Mouse (Mus musculus): ENCODE measurements around the gene Clnk.

The Clnk gene

DNA sequence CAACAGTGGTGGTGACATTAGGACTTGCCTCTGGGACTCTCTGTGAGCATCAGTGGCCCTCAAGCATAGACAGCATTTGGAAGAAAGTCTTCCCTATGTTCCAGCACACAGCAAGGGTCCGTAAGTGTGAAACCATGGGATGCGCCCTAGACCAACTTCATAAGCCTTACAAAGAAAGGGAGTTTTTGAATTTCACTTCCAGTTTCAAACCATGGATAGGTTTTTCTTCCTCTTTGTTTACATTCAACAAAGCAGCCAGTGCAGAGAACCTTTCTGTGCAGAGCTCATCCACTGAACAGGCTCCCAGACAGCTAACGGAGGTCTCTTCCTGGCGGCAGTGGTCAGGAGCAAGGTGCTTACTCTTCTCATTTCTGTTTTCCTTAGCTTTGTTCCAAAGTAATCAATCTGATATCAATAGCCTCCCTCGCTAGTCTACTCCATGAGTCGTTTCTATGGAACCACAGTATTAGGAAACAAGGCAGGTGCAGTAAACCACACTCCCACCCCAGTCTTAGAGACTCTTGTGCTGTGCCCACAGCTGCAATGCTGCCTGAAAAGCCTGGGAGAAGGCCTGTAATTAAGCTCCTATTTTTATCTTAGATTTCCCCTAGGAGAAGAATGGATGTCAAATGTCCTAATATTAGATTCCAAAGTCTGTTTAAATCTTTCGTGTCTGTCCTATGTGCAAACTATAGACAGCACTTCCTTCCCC, 169.1 kb downstream of the Clnk start:
- DNase-seq = no peak

DNA sequence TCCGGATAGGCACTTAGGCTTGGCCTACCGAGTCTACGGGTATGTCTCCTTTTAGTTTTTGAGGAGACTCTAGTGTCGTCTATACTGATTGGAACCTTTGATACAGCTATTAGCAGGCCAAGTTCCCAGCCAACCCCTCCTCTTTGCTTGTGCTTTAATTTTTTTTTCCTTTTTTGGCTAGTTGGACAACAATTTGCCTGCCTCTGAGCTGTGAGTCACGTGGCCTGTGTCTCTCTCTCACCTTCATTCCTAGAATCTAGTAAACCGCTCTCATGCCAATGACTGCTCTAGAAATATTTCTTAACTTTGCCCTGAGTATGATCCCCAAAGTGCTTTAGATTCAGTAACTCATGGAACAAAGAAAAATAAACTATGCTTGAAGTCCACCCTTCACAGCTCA, 173.7 kb downstream of the Clnk start:
- no peak for DNase-seq

DNA sequence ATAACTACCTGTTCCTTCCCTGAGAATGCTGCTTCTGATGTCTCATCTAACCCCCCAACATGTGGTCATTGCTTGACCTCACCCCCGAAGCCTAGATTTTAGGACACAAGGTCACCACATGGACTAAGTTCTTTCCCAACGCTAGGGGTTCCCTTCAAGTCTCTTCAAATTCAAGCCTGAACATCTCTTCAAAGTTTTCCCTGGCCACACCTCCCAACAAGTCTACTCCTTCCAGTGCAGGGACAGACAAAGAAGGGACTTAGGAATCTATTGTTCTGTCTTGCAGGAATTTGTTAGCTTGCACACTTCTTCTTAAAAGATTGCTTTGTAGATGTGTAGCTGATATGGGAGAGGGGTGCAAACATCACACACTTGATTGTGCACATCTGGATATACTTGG, 174.5 kb downstream of the Clnk start:
- DNase-seq = no peak

DNA sequence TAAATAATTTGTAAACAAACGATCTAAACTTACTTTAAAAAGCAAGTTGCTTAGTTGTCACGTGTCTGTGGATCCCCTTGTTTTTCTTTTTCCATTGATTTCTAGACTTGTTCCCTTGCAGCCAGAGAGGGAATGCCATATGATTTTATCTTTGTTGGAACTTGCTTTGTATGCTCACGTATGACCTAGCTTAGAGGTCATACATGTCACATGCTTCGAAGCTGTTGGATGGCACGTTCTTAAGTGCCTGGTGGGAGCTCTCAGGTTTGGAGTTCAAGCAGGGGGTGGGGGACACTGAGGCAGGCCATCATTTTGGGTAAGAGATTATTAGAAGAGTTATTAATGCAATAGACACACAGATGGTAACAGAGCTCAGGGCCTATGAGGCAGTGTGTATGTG, 178.1 kb downstream of the Clnk start:
- no peak for DNase-seq

DNA sequence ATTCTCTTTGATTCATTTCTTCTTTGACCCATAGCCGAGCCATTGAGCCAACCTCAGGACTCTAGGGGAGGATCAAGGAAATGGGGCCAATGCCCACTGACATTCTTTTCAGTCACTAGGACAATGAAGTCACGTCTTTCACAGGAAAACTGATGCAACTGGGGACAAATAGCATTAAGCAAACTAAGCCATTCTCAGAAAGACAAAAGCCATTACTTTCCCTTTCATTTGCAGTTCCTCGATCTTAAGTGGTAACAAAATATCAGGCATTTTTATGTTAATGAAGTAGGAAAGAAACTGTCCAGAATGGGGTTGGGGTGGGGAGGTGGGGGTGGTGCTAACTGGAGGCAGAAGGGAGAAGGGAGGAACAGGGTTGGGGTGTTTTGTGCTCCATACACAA, 178.6 kb downstream of the Clnk start:
- no peak for DNase-seq

DNA sequence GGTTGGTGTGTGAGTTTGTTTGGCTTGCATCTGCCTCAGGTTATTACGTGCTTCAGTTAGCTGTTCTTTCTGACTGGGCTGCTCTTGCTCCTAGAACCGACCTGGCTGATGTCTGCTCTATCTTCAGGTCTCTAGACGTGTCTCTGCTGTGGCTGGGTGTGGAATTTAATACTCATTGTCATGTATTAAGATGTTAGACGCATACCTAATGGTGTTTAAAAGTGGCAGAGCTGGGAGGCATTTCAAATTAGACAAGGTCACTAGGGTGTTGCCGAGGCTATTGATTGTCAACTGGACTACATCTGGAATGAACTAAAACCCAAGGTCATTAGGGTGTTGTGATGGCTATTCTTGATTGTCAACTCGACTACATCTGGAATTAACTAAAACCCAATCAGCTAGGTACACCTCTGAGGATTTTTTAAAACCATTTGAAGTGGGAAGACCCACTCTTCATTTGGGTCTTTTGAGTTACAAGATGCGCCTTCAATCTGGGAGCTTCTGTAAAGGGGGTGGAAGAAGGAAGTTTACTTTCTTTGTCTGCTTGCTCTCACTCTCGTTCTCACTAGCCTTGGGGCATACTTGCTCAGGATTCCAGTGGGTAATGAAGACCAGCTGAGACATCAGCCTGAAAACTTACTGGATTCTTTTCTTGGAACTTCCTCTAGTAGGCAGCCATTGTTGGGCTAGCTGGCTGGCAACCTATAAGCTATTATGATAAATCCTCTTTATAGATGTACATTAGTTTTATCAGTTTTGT, 179.8 kb downstream of the Clnk start:
- no peak for DNase-seq

DNA sequence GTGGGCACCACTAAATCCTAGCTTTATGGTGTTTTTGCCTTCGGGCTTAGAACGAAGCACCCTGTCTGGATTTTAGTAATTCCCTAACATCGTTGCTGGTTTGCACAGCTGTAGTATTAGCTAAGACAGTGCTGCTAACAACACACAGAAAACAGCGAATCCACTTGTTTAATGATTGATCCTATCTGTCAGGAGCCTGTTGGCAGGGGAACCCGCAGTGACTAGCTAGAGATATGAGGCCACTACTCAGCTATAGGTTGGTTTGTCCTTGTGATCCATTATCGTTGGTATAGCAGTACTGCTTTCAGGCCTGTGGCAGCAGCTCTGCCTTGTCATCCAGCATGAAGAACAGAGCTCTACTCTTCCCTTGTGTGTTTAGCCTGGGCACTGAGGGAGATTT, 183.8 kb downstream of the Clnk start:
- DNase-seq = no peak

DNA sequence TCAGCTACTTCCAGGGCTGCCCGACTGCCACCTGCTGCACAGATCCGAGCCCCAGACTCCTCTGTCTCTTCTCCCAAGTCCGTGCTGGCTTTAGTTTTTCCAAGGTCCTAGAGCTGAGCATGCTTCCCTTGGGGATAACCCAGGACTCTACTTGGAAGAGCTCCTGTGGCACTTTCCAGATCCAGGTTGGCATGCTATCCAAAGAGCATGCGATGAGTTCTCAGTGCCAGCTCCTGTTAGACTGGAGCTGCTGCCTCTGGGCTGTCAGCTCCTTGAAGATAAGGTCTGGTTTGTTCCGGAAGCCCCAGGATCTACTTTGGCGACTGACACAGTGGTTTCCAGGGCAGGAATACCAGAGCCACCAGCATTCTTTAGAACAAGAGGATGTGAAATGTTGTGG, 187.4 kb downstream of the Clnk start:
- no peak for DNase-seq

DNA sequence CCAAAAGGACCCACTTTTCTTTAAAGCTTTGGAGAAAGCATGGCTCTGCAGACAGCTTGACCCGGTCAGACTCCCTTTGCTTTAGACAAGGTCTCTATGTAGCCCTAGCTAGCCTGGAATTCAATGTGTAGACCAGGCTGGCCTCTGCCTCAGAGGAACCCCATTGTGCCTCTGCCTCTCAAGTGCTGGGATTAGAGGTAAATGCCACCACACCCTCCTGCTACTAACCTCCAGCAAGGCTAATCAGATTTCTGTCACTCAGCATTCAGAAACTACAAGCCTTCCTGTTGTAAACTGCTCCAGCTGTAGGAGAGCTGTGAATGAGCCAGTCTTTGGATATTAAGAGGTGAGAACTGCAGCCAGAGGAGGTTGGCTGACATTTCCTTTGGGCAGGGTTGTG, 188.9 kb downstream of the Clnk start:
- no peak for DNase-seq

DNA sequence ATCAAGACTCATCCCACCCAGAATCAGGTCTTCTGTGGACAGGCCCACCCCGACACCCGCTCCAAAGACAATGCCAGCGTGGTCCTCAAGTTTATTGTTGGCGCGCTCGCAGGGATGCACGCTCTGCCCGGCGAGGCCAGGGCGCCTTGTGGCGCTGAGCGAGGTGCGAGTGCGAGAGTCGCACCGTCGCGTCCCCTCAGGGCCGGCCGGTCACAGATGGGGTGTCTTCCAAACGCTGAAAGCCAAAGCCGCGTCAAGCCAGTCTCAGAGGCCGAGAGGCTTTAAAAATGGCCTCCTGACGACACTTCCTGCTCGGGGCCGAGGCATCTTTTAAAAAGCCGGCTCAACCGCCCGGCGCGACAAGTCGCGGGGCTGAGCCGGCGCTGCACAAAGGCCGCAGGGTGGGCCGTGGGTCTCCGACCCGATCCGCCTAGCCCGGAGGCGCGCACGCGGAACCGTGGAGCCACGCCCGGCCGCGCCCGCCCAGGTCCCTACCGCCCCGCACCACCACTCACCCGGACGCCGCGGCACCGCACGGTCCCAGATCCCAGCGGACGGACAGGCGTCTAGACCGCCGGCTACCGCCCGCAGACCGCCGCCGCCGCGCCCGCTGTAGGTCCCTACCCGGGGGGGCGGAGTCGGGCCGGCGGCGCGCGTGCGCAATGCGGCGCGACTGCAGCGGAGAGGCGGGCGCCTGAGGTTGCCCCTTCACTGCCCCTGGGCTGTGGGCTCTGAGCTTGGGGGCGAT, 192.3 kb downstream of the Clnk start, which contains the start of gene Zfp518b:
TSS of gene Zfp518b (minus strand) at position 663 of the 748 bp plus-strand sequence.
- DNase-seq = peak; percentile 78 to 81

DNA sequence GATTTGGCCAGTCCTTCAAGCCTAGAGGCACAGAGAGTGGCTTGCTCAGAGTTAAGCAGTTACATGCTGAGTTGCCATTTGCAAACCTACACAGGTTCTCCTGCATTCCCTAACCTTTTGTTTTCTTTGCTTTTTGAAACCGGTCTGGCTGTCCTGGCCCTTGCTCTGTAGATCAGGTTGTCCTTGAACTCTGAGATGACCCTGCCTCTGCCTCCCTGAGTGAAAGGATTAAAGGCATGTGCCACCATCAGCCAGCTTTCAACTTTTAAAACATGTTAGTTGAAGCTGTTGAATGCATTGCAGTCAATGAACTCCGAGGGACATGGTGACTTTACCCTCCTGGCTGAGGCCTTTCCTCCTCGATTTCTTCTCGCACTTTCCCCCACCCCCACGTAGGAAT, 217.8 kb downstream of the Clnk start:
- DNase-seq = no peak

Measured in thymus, postnatal 36 days (tissue).